Mouse (Mus musculus) heart, postnatal 25 days (tissue): ENCODE measurements at regions not wholly inside any gene's neighbourhood (a gene's known extent, or its start where the extent isn't known, plus 50 kb on each side); places are given as distances from the start of the nearest gene placed in this dataset.

Experiments
- DNase-seq: peaks from one replicate; pipeline ENCODE4 v3.0.0; 2022; ENCODE audit warnings: low spot score
- intact Hi-C: fragments of 180-260 bp; cut with DNase I; formaldehyde crosslinking; loops from one replicate; pipeline ENCODE4 v1.15.1; 2025

- intact Hi-C loops, result no loop called here
- DNase-seq, result no peak
Measured at GRCm38 (mm10) chr6:126481257-126481656, 54.0 kb downstream of the Kcna5 start.

GRCm38 (mm10) chr6:126477506-126477905 is 57.7 kb downstream of the Kcna5 start:
- intact Hi-C loops, result loop anchor here (10.0 kb wide), 2 partner anchors 613 to 853 kb away; no protein-coding TSS in a partner anchor
- DNase-seq, result no peak

GRCm38 (mm10) chr6:126476758-126477157 is 58.5 kb downstream of the Kcna5 start:
- intact Hi-C loops, result loop anchor here (10.0 kb wide), 2 partner anchors 612 to 852 kb away; no protein-coding TSS in a partner anchor
- no peak for DNase-seq

DNA sequence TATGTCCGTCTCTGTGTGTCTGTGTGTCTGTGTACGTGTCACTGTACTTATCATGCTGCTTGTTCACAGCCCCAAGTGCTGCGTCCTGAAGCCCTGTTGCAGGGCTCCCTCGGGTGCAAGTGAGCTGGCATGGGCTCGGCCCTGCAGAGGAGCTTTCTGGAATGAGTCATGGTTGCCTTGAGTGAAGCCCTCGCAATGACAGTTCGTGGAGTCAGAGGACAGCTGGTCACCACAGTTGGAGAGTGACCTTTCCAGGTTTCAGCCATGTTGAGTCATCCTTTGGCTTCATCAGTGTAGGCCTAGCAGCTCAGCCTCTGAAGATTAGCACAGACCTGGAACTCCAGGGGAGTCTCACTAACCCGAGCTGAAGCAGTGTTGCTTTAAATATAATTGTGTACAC is 59.7 kb downstream of the Kcna5 start:
- intact Hi-C loops, result loop anchor here (10.0 kb wide), 2 partner anchors 611 to 851 kb away; no protein-coding TSS in a partner anchor
- no peak for DNase-seq

GRCm38 (mm10) chr6:126453751-126454150 is 81.5 kb downstream of the Kcna5 start:
- intact Hi-C loops, result no loop called here
- no peak for DNase-seq

DNA sequence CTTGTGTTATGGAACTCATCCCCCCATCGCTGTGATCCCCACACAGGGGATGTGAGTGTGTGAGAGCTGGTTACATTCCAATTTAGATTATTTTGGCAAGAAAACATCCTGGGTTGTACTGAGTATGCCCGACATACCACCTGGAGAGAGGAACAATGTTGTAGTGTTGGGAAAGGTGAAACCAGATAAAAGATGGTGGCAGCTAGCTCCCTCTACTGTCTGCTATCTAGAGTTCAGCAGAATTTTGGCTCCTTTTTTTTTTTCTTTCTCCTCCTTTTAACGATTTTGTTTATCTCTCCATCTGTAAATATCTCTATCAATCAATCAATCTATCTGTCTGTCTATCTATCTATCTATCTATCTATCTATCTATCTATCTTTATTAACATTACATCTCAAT is 89.7 kb downstream of the Kcna5 start:
- no peak for DNase-seq
- intact Hi-C loops, result no loop called here

DNA sequence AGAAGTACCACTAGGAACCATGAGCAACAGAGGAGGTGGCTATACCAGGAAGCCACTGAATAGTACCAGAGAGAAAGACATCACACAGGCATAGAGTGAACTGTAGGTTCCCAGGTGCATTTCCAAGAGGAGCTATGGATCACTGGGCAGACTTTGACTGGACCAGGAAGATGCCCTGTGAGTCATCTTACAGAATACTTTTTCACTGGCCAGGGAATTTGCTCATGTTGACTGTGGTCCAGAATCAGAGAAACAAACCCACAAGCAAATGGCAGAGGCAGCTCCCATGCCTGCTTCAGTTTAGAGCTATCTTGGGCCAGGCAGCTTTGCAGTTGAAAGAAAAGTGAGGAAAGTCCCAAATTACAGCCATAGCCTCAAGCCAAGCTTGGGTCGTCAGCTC is 95.0 kb downstream of the Kcna5 start:
- DNase-seq, result no peak
- intact Hi-C loops, result no loop called here

GRCm38 (mm10) chr6:126437976-126438736 is 97.1 kb downstream of the Kcna5 start:
- intact Hi-C loops, result no loop called here
- DNase-seq, result no peak

GRCm38 (mm10) chr6:126427208-126427607 is 108.0 kb downstream of the Kcna5 start:
- no peak for DNase-seq

GRCm38 (mm10) chr6:126405736-126406135 is 129.5 kb downstream of the Kcna5 start:
- no peak for DNase-seq
- intact Hi-C loops, result loop anchor here (5.0 to 10.0 kb wide), 3 partner anchors 253 to 538 kb away; no protein-coding TSS in a partner anchor

More at GRCm38 (mm10) chr6:126427208-126427607, 108.0 kb downstream of the Kcna5 start:
- intact Hi-C loops, result no loop called here

DNA sequence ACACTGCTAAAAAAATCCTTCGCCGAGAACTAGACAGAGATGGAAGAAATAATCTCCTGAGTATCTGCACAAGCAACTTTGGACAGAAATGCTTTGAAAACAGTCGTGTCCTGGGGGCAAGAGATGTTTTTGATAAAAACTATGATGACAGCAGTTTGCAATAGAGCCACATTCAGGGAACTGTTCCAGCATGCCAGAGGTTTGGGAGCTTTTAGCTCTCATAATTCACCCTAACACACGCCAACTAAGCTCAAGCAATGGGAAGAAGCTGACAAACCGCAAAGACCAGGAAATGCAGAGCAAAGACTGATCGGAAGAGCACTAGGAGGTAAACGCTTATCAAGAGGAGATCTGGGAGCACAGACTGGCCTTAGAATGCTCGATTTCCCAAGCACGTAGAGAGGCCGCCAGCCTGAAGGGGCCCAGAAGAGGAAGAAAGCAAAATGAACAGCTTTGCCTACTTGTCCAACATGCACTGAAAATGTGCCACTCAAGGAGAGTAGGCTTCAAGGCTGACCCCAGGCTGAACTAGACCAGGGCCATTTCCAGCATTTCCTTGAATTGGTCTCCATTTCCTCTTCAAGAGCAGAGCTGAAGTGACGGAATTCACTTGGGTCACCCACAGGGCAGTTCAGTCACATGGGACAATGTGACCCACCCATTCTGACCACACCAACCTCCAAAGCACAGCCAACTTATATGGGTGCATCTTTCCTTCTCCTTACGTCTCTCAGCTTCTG is 130.7 kb downstream of the Kcna5 start:
- intact Hi-C loops, result loop anchor here (5.0 to 10.0 kb wide), 3 partner anchors 252 to 537 kb away; no protein-coding TSS in a partner anchor
- no peak for DNase-seq

DNA sequence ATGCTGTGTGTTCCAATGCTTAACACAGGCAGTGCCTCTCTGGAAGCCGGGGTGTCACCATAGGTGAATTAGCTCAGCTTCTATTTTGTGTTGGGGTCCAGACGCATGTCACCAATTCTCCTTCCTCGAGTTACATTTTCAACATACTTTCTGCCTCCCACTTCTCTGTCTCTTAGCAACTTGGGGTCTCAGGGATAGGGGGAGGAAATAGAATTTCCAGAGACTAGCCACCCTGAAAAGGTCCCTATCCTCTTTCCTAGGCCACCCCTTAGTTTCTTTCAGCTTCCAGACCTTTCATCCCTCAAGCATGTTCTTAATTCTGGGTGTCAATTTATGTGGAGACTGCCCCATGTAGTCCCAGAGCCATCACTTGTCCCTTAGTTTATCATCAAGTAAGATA is 135.6 kb downstream of the Kcna5 start:
- intact Hi-C loops, result no loop called here
- DNase-seq, result no peak

DNA sequence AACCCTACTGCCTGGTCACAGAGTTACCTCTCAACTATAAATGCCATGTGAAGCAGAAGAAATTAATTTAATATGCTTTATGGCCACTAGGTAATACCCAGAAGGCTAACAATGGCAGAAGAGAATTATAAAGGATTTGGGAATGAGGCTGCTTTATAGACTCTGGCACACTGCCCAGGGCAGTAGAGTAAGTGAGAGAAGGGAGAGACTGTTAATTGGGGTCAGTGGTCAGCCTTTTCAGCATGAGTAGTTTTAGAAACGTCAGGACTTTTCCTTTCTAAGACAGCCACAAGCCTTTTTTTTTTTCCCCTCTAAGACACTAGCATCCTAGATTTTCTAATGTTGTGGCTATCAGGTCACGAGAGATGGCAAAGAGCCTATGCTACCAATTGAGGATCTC is 136.6 kb downstream of the Kcna5 start:
- DNase-seq, result no peak
- intact Hi-C loops, result no loop called here

DNA sequence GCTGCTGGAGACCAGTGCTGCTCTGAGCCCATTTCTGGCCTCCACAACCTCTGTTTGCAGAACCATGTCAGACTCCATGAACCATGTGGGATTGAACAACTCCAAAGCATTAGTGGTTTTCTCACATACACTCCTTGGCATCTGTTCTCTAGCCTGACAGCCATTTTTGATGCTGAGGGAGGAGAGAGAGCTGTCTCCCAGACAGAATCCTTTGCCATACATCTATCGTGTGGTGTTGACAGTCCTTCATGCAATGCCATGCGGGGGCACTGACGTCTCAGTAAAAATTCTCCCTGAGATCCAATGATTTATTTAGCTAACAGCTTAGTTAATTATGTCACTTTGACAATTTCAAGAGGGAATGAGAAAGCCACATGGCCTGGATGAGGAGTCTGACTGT is 140.2 kb downstream of the Kcna5 start:
- DNase-seq, result no peak
- intact Hi-C loops, result no loop called here

GRCm38 (mm10) chr6:126394111-126394809 is 141.0 kb downstream of the Kcna5 start:
- intact Hi-C loops, result no loop called here

GRCm38 (mm10) chr6:126384210-126385012 is 150.8 kb downstream of the Kcna5 start:
- intact Hi-C loops, result no loop called here
- peak; percentile 1 for DNase-seq

More at GRCm38 (mm10) chr6:126394111-126394809, 141.0 kb downstream of the Kcna5 start:
- no peak for DNase-seq

DNA sequence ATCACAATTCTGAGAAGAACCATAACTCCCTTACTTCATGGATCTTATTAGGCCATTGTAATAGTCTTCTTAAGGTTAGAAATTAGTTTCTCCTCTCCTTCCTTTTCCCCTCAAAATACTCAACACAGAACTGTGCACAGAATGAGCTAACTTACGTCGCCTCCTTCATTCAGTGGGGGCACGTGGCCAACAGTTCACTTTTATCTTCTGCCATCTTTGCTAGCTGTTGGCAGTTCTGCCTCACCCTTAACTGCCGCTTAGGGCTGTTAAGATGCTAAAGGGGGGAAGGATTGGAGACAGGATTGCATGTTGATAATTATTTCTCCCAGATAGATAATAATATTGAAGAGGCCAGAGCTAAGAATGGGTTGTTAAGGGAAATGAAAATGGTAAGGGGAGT is 158.0 kb downstream of the Kcna5 start:
- intact Hi-C loops, result no loop called here

DNA sequence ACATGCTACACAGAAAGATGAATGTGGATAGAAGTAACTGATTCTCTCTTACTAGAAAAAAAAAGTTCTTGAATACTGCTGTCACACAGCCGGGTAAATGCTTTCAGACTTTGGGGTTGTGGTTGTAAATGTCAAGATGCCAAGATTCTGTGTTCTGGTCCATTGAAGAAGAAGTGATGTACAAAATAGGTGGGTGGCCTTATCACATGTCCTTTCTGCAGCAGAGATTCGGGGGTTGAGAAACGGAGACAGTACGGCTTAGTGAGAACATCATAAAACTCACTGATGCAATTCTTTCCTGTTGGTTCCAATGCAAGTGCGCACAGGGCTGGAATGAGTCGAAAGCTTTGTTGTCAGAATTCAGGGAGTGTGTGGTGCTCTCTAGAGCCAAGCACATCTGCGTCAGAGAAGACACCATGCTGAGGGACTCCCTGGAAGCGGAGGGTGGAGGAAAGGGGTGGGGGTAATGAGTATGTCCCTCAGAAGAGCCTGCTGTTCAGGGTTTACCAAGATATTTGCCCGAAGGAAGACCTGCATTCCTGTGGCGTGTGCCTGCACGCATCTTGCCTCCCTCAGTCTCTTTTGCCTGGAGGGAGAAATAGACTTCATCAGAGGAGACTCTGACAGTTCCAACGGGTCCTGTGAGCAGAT is 160.1 kb downstream of the Kcna5 start:
- DNase-seq, result no peak
- intact Hi-C loops, result no loop called here

More for the DNA sequence above, 158.0 kb downstream of the Kcna5 start:
- no peak for DNase-seq

DNA sequence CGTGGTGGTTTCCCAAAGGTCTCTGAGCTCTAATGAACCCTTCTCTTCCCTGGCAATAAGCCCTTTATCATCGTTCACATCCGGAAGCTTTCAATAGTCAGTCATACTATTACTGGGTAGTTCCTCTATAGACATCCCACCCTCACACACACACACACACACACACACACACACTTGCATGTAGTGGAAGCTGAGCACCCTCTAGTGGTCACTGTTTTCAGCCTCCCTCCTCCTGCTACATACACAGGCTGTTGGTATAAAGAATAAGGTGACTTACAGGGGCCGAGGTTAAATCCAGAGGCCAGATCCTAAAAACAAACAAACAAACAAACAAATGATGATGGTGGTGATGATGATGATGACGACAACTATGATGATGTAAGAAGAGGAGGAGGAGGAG is 163.2 kb downstream of the Kcna5 start:
- intact Hi-C loops, result no loop called here
- no peak for DNase-seq
